12 mouse cellular contexts compared by ENCODE assay signal in genomic region chr2:166290826-166291225, GRCm38 (mm10).
DNase-seq lines count a peak whose midpoint lies in the region; ATAC-seq and TF ChIP-seq lines count a peak whose summit lies in the region.
"Had no signal": no experiment of that assay in that cellular context is flagged by ENCODE, and none has a peak within 500 bp of the region (broad histone marks: within the 10 kb centered on the region; RNA-seq: fewer than 3 reads in every experiment).

No protein-coding gene starts in this region.

- no peak overlapping the region for H3K4me2 ChIP-seq in intestine, embryonic 14.5 days (ENCODE audit: low read length)
- H3K4me2 ChIP-seq in intestine, embryonic 16.5 days (ENCODE audit: low read depth, low read length): no peak overlapping the region
- no peak overlapping the region for H3K4me2 ChIP-seq in CH12.LX (ENCODE audit: insufficient read depth, low read depth, poor library complexity, severe bottlenecking)
- H3K4me2 ChIP-seq in embryonic facial prominence, embryonic 12.5 days (replicated peaks): no peak overlapping the region
- no peak overlapping the region for H3K4me2 ChIP-seq in limb, embryonic 11.5 days (ENCODE audit: low read depth, severe bottlenecking)
- H3K4me2 ChIP-seq: neural tube, embryonic 12.5 days had no signal

- H3K36me3 ChIP-seq in intestine, embryonic 14.5 days (ENCODE audit: control insufficient read depth, insufficient read depth, low read length): no peaks in the 10 kb centered on the region
- no peaks in the 10 kb centered on the region for H3K36me3 ChIP-seq in intestine, embryonic 16.5 days (ENCODE audit: control insufficient read depth, insufficient read depth, low read length)
- no peaks in the 10 kb centered on the region for H3K36me3 ChIP-seq in CH12.LX (replicated peaks in 1 of 2; ENCODE audit: control insufficient read depth in 1 of 2, insufficient read depth in 1 of 2, low read length in 1 of 2)
- no peaks in the 10 kb centered on the region for H3K36me3 ChIP-seq in embryonic facial prominence, embryonic 12.5 days
- H3K36me3 ChIP-seq in limb, embryonic 11.5 days (ENCODE audit: control insufficient read depth, insufficient read depth, low read length): no peaks in the 10 kb centered on the region
- H3K36me3 ChIP-seq: neural tube, embryonic 12.5 days had no signal

- H3K4me1 ChIP-seq in intestine, embryonic 14.5 days (replicated peaks; ENCODE audit: control insufficient read depth, insufficient read depth, low read length): peaks cover 26% of the 10 kb centered on the region
- H3K4me1 ChIP-seq in intestine, embryonic 16.5 days (ENCODE audit: control insufficient read depth, insufficient read depth, low read length): peaks cover 11% of the 10 kb centered on the region
- H3K4me1 ChIP-seq in CH12.LX (ENCODE audit: control insufficient read depth in 1 of 2, insufficient read depth in 2 of 2): peaks cover 2 to 7% of the 10 kb centered on the region in 2 experiments; a peak in 3 of 4 replicates
- peaks cover 40% of the 10 kb centered on the region for H3K4me1 ChIP-seq in embryonic facial prominence, embryonic 12.5 days
- H3K4me1 ChIP-seq in limb, embryonic 11.5 days (ENCODE audit: control insufficient read depth, insufficient read depth, low read length): peaks cover 48% of the 10 kb centered on the region

- no peak for DNase-seq in intestine, embryonic 14.5 days (ENCODE audit: low spot score)
- no peak for DNase-seq in CH12.LX (ENCODE audit: extremely low read depth)
- peak; percentile 40 for DNase-seq in limb, embryonic 11.5 days (ENCODE audit: low spot score)
- DNase-seq in layer of hippocampus, adult 9-11 months: no peak
- no peak for DNase-seq in urinary bladder, adult 2 months (ENCODE audit: low spot score)
- DNase-seq: adrenal gland, adult 8-10 months had no signal

- no peak for TF ChIP-seq POLR2A in CH12.LX (IDR thresholded peaks at IDR 0.05; ENCODE audit: low read depth, low read length)

- no peak for ATAC-seq in intestine, embryonic 14.5 days (replicated peaks; ENCODE audit: low FRiP score, low TSS enrichment, low read depth)
- ATAC-seq in intestine, embryonic 16.5 days: no peak
- no peak for ATAC-seq in embryonic facial prominence, embryonic 12.5 days (ENCODE audit: insufficient number of reproducible peaks, insufficient read depth, low FRiP score, low TSS enrichment)
- no peak for ATAC-seq in limb, embryonic 11.5 days (ENCODE audit: insufficient number of reproducible peaks, low FRiP score, low TSS enrichment, low read depth)
- no peak for ATAC-seq in megakaryocyte-erythroid progenitor cell, adult 5-6 weeks (replicated peaks; ENCODE audit: low FRiP score, low TSS enrichment, poor library complexity, severe bottlenecking)

- no peaks in the 10 kb centered on the region for H3K79me2 ChIP-seq in CH12.LX (replicated peaks; ENCODE audit: control insufficient read depth, extremely low read depth, insufficient read depth, poor library complexity, severe bottlenecking)

- peak overlapping the region; percentile 7; the same call in 1 of the 2 replicates for H3K27ac ChIP-seq in intestine, embryonic 14.5 days (ENCODE audit: low read depth)
- no peak overlapping the region for H3K27ac ChIP-seq in intestine, embryonic 16.5 days (ENCODE audit: low read length)
- no peak overlapping the region for H3K27ac ChIP-seq in CH12.LX (ENCODE audit: insufficient read depth, low read depth)
- peak overlapping the region; percentile 52 for H3K27ac ChIP-seq in embryonic facial prominence, embryonic 12.5 days
- peak overlapping the region; percentile 55; the same call in 1 of the 2 replicates for H3K27ac ChIP-seq in limb, embryonic 11.5 days (replicated peaks; ENCODE audit: low read depth, low read length)
- H3K27ac ChIP-seq: liver, embryonic 14.5 days; macrophage had no signal

- H3K4me3 ChIP-seq in intestine, embryonic 14.5 days (ENCODE audit: low read depth, low read length): no peak overlapping the region
- H3K4me3 ChIP-seq in intestine, embryonic 16.5 days (ENCODE audit: low read length): no peak overlapping the region
- H3K4me3 ChIP-seq in CH12.LX (replicated peaks in 1 of 3; ENCODE audit: low read depth in 2 of 3, low read length in 2 of 3, poor library complexity in 1 of 3): no peak overlapping the region
- no peak overlapping the region for H3K4me3 ChIP-seq in embryonic facial prominence, embryonic 12.5 days
- H3K4me3 ChIP-seq in limb, embryonic 11.5 days (ENCODE audit: low read depth, low read length): no peak overlapping the region
- H3K4me3 ChIP-seq: neural tube, embryonic 12.5 days had no signal

- H3K9ac ChIP-seq in intestine, embryonic 14.5 days (ENCODE audit: low read length): no peak overlapping the region
- no peak overlapping the region for H3K9ac ChIP-seq in intestine, embryonic 16.5 days (ENCODE audit: low read depth, low read length)
- H3K9ac ChIP-seq in CH12.LX (ENCODE audit: insufficient read depth, low read depth): no peak overlapping the region
- no peak overlapping the region for H3K9ac ChIP-seq in embryonic facial prominence, embryonic 12.5 days
- no peak overlapping the region for H3K9ac ChIP-seq in limb, embryonic 11.5 days (ENCODE audit: low read length)
- H3K9ac ChIP-seq: liver, embryonic 14.5 days; neural tube, embryonic 12.5 days had no signal

- TF ChIP-seq RAD21 in CH12.LX (IDR thresholded peaks at IDR 0.05; ENCODE audit: low read depth, low read length): no peak

- 38% methylated on average over 9 of the region's 9 CpGs for WGBS in intestine, embryonic 14.5 days
- WGBS in intestine, embryonic 16.5 days: 54% methylated on average over 9 of the region's 9 CpGs
- WGBS in embryonic facial prominence, embryonic 12.5 days: 27% methylated on average over 9 of the region's 9 CpGs
- 21% methylated on average over 9 of the region's 9 CpGs for WGBS in limb, embryonic 11.5 days

- no peaks in the 10 kb centered on the region for H3K27me3 ChIP-seq in intestine, embryonic 14.5 days (replicated peaks; ENCODE audit: control insufficient read depth, insufficient read depth, low read length)
- H3K27me3 ChIP-seq in intestine, embryonic 16.5 days (replicated peaks; ENCODE audit: control insufficient read depth, insufficient read depth, low read length): no peaks in the 10 kb centered on the region
- H3K27me3 ChIP-seq in CH12.LX (replicated peaks): peaks cover 4% of the 10 kb centered on the region
- no peaks in the 10 kb centered on the region for H3K27me3 ChIP-seq in embryonic facial prominence, embryonic 12.5 days
- no peaks in the 10 kb centered on the region for H3K27me3 ChIP-seq in limb, embryonic 11.5 days (ENCODE audit: control insufficient read depth, insufficient read depth, low read length)

- dilution Hi-C loops in CH12.LX (cut with MboI; ENCODE audit: extremely low pct_ligation_motif_present, extremely low pct_unique_long_range_greater_than_20kb, low sequenced_read_pairs): no loop called here

- TF ChIP-seq EP300 in CH12.LX (IDR thresholded peaks at IDR 0.05; ENCODE audit: low read length): no peak

- in situ Hi-C loops in CH12.LX (cut with MboI; ENCODE audit: low pct_ligation_motif_present, low pct_unique_long_range_greater_than_20kb, low sequenced_read_pairs): no loop called here

- H3K9me3 ChIP-seq in intestine, embryonic 14.5 days (ENCODE audit: control insufficient read depth, low read length): no peaks in the 10 kb centered on the region
- H3K9me3 ChIP-seq in intestine, embryonic 16.5 days (ENCODE audit: control insufficient read depth, low read length): no peaks in the 10 kb centered on the region
- H3K9me3 ChIP-seq in CH12.LX (replicated peaks; ENCODE audit: low read length): no peaks in the 10 kb centered on the region
- no peaks in the 10 kb centered on the region for H3K9me3 ChIP-seq in embryonic facial prominence, embryonic 12.5 days
- no peaks in the 10 kb centered on the region for H3K9me3 ChIP-seq in limb, embryonic 11.5 days (ENCODE audit: control insufficient read depth, low read length)
- H3K9me3 ChIP-seq: neural tube, embryonic 12.5 days had no signal

- no peak for TF ChIP-seq CTCF in CH12.LX (conservative IDR thresholded peaks at IDR 0.05 in 1 of 2, IDR thresholded peaks at IDR 0.05 in 1 of 2; ENCODE audit: low read depth in 2 of 2, low read length in 2 of 2)

TF ChIP-seq in CH12.LX, 34 proteins besides CTCF, POLR2A, EP300 and RAD21:
- TF ChIP-seq E2F4 (IDR thresholded peaks at IDR 0.05; ENCODE audit: insufficient replicate concordance, low read depth, low read length): no peak
- peak; percentile 57 for TF ChIP-seq USF1 (IDR thresholded peaks at IDR 0.05; ENCODE audit: low read depth, low read length)
- no peak for TF ChIP-seq ZNF384 (IDR thresholded peaks at IDR 0.05; ENCODE audit: low read depth, low read length)
- TF ChIP-seq USF2 (conservative IDR thresholded peaks at IDR 0.05; ENCODE audit: low read depth, low read length): peak; percentile 52
- no peak for TF ChIP-seq SIN3A (IDR thresholded peaks at IDR 0.05; ENCODE audit: low read length)
- TF ChIP-seq CHD1 (IDR thresholded peaks at IDR 0.05; ENCODE audit: low read depth, low read length): no peak
- no peak for TF ChIP-seq JUND (conservative IDR thresholded peaks at IDR 0.05; ENCODE audit: low read depth, low read length)
TF ChIP-seq in CH12.LX: peak in this region for 2.

Comparison
In these comparisons a context has a peak if more than half of its experiments do, and no peak if none do; other contexts are left out.
1. H3K27ac ChIP-seq: peak in intestine, embryonic 14.5 days (single experiment), embryonic facial prominence, embryonic 12.5 days (single experiment) and limb, embryonic 11.5 days (single experiment); none in intestine, embryonic 16.5 days (single experiment) and CH12.LX (single experiment).